Mouse (Mus musculus): ENCODE measurements around the gene Nrip3.

Nrip3 gene

DNA sequence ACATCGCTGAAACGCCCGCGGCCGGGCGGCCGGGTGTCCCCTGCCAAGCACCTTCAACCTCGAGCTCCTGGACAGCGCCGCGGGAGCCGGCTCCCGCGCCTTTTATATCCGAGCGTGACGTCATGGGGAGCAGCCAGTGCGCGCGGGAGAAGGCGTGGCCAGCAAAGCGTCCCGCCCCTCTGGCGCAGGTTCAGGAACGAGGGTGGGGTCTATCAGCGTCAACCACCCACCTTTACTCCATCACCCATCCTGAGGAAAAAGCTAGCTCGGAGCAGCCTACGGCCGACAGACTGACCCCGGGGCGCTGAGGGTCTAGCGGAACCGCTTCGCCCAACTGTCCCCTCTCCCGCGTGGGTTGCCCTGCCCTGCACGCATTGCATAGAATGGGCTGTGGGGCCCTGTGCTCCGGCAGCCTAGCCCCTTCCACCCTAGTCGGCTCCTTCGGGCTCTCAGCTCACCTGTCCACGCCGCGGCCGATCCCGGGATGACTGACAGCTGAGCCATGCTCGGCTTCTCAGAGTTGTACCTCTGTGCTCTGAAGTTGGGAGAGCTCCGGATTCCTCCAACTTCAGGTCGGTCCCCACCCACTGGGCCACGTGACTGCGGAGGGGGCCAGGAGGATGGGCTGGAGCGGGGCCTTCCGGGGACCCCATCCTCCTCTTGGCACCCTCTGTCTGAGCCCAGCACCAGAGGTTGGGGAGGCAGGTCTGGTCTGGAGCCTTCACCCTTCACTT is at the start of gene Nrip3:
TSS of gene Nrip3 (minus strand) at position 556 of the 734 bp plus-strand sequence.
- DNase-seq (ENCODE audit: low read depth, low spot score), result peak; percentile 77

DNA sequence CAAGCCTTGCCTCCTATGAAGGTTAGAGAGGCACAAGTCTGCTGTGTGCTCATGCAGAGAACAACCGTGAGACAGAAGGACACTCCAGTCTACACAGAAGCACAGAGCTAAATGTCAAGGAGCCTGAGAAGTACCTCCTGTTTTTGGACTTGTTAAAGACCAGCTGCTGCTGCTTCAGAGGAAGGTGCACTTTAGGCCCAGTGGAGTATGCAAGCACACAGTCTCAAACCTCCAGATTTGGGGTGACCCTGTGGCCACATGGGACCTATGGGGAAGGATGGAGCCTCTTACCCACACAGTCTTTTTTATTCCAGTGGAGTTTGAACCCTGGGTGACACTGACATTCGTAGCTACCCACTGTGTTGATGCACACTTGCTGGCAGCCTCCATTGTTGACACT is 49.6 kb upstream of the Nrip3 start:
- no peak for DNase-seq (ENCODE audit: low read depth, low spot score)

DNA sequence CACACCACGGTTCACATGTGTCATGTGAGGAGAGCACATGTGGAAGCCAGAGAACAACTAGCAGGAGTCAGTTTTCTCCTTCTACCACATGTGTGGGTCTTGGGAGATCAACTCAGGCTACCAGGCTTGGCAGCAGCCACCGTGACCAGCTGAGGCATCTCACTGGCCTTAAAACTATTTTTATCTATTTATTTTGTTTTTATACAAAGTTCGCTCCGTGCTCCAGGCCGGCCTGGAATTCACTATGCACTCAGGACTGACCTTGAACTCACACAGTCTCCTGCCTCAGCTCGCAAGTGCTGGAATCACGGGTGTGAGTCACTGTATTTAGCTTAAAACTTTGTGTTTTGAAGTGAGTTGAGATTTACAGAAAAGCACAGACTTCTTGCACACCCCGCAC is 45.1 kb upstream of the Nrip3 start:
- no peak for DNase-seq (ENCODE audit: low read depth, low spot score)

DNA sequence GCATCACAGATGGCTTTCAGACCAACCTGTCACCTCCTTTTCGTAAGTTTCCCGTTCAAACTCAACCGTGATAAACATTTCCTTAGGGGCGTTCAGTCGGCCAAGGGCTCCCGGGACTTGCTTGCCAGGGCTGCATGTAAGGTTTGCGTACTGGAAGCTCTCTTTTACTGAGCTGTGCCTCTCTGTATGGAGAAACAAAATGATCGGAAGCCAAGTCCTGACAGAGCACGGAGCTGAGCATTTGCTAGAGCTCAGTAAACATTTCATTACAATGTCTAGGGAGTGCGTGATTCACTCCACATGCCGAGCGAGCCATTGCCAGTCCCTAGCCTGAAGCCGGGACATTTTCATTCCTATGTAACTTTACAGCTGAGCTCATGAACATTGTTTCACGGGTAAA is 43.5 kb upstream of the Nrip3 start:
- no peak for DNase-seq (ENCODE audit: low read depth, low spot score)

DNA sequence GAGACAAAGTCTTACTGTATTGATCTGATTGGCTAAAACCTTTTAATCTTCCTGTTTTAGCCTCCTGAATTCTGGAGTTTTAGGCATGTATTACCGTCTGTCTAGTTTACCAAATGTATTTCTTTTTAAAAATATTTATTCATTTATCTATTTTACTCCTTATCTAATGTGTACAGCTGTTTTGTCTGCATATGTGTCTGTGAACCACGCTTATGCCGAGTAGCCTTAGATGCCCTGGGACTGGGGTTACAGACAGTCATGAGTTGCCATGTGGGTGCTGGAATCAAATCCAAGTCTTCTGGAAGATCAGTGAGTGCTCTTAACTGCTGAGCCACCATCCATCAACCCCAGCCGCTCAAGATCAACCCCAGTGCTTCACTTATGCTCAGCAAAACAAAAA is 36.8 kb upstream of the Nrip3 start:
- DNase-seq (ENCODE audit: low read depth, low spot score), result no peak

DNA sequence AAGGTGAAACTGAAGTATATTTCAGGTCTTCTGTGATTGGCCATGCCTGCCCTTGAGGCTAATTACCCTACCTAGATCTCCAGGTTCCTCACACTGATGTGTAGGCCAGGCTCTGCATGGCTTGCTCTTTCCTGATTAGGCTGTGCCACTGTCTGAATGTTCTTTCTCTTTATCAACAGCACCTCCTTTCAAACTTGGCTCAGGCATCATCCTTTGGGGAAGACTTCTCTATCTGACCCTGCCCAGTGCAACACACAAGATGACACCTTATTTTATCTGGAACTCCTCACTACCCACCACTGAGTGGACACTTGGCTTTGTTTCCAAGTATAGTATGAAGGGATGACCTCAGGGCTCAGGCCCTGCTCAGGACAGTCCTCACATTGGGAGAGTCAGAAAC is 36.1 kb upstream of the Nrip3 start:
- no peak for DNase-seq (ENCODE audit: low read depth, low spot score)

- DNase-seq (ENCODE audit: low read depth, low spot score), result no peak
Observed at GRCm38 (mm10) chr7:109813330-109814140, 31.7 kb upstream of the Nrip3 start.

DNA sequence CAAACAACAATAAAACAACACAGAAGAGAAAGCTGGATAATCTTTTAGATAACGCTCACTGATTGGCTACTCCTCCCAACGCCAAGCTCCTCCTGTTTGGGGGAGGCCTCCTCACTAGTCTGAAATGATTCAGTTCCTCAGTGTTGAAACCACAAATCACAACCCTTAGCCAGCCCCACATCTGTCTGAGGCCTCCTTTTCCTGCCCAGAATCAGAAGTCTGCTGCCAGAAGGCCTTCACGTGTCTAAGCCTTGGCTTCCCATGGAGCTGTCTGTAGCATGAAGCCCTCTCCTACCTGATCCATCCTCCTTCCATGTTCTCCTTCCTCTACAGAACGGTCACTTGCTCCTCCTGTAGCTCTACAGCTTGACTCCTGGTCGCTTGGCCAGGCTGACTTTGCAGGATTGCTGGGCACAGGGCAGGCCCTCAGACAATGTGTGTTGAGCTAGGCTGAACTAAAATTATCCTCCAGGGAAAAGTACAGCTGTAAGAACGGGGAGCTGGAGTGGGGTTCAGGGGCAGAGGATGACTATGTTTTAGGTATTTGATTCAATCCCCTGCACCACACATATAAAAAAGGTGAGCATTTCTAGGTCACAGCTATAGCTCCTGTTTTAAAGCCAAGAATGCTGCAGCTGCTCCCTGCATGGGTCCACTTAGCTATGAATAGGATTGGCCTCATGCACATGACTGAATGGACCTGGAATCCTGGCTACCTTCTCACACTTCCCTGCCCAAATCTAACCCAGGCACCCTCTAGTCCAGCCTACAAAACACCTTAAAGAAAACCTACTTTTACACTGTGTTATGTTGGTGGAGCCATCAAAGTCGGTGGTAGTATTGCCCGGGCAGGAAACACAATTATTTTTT is 26.0 kb upstream of the Nrip3 start:
- DNase-seq (ENCODE audit: low read depth, low spot score), result no peak

DNA sequence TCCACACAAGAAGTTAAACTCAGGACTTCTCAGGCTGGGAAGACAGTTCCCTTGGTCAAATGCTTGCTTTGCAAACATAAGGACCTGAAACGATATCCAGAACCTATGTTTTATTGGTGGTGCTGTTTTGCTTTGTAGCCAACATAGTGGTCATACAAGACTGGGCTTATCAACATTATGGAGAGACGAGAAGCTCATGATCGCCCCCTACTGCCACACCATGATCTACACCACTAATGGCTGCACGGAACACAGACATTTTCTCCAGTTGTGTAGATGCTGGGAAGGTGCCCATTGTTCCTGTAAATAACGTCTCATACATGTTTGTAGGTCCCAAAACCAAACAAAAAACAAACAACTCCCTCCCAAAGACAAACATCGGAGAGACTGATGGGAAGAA is 23.0 kb upstream of the Nrip3 start:
- peak; percentile 63 for DNase-seq (ENCODE audit: low read depth, low spot score)

GRCm38 (mm10) chr7:109804355-109804754 is 22.5 kb upstream of the Nrip3 start:
- DNase-seq (ENCODE audit: low read depth, low spot score), result no peak

- DNase-seq (ENCODE audit: low read depth, low spot score), result no peak
Observed at GRCm38 (mm10) chr7:109803516-109803915, 21.7 kb upstream of the Nrip3 start.

DNA sequence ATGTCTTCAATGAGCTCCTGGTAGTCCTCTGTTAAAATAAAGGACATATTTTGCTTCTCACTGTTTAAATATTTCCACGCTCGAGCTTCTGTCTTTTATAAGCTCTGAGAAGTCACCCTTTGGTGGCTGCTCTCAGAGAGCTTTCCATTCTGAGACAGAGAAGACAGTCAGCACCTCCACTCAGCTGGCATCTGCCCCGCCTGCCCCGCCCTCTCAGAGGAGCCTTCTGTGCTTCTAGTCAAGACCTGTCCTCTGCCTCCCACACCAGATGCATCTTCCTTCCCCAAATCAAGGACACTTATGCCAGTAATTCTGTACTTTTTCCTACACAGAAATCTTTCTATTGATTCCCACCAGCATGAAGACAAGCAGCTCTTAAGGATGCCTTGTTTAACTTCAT is 18.8 kb upstream of the Nrip3 start:
- no peak for DNase-seq (ENCODE audit: low read depth, low spot score)

DNA sequence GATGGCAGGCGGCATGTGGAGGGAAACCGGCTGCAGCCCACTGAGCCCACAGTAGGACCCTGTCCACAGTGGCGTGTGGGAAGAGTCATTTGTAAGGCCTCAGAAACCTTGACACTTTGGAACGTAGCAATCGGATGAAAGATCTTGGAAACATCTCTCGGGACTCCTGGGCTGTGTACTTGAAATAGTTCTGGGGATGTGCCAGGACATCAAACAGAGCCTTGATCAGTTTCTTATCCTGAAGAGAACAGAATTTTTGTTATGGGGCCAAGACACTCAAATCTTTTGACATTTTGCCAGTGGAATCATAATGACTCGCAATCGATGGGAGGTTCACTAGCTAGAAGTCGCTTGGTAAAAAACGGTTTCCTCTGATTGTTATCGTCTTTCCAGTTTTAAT is 17.3 kb upstream of the Nrip3 start:
- no peak for DNase-seq (ENCODE audit: low read depth, low spot score)

GRCm38 (mm10) chr7:109795564-109795963 is 13.7 kb upstream of the Nrip3 start:
- DNase-seq (ENCODE audit: low read depth, low spot score), result no peak

DNA sequence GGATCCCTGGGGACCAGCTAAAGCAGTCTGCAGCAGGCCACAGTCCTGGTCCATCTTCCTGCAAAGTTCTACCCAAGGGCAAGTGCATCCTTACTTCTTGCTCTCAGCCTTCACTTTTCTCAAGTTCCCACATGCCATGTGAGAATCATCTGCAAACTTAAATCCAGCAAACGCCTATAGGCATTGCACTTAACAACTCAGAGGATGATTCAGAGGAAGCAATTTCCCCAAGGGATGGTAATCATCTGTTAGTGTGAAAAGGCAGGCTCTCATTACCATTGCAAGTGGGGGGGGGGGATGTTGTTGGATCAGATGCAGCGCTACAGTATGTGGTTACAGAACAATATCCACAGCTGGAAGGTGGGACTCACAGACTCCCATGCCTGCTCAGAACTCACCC is 12.7 kb upstream of the Nrip3 start:
- no peak for DNase-seq (ENCODE audit: low read depth, low spot score)

- peak; percentile 78 for DNase-seq (ENCODE audit: low read depth, low spot score)
Observed at GRCm38 (mm10) chr7:109792759-109793158, 10.9 kb upstream of the Nrip3 start.

- no peak for DNase-seq (ENCODE audit: low read depth, low spot score)
Observed at GRCm38 (mm10) chr7:109790818-109791217, 9.0 kb upstream of the Nrip3 start.

DNA sequence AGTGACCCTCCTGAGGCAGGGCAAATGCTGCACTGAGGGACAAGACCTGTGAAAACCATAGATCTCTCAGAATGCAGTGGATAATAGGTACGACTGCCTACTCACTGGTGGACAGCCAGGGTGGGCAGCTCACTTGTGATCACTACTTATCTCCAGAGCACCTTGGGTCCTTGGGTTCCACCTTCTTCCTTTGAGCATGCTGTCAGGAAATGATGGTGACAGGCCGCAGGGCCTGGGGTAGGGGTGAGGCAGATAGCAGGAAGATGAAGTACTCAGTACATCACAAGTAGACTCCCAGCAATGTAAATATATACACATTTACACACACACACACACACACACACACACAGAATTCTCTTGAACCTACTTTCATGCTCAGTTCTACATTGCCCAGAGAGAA is 6.0 kb upstream of the Nrip3 start:
- no peak for DNase-seq (ENCODE audit: low read depth, low spot score)

DNA sequence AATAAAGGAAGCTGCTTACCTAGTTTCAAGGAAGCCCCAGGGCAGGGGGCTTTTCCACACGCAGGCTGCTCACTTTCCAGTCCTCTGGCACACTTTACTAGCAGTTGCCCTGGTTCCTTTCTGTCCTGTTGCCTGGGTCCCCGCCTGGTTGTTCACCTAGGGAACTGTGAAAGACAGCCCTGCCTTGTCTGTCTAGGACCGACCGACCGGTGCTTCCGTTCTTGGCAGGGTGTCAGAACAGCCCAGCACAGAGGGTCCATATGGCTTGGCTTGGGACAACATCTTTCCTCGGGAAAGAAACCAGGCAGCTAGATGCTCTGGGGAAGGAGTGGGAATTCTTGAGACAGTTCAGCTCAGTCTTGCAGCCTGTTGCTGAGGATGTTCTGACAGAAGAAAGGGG is 1.5 kb upstream of the Nrip3 start:
- no peak for DNase-seq (ENCODE audit: low read depth, low spot score)

GRCm38 (mm10) chr7:109781087-109781469 is 747 bp downstream of the Nrip3 start:
- no peak for DNase-seq (ENCODE audit: low read depth, low spot score)

GRCm38 (mm10) chr7:109772251-109772650 is 9.6 kb downstream of the Nrip3 start:
- no peak for DNase-seq (ENCODE audit: low read depth, low spot score)

- no peak for DNase-seq (ENCODE audit: low read depth, low spot score)
Observed at GRCm38 (mm10) chr7:109768699-109769383, 13.0 kb downstream of the Nrip3 start.
